Comparison of ENCODE assay signal across 8 mouse cellular contexts in genomic region chr3:116861540-116862067, GRCm38 (mm10). TPM values are rescaled to one million over a fixed set of nuclear protein-coding genes. Genes with fewer than 3 reads are reported as not detected.
DNase-seq lines count a peak whose midpoint lies in the region; ATAC-seq lines count a peak whose summit lies in the region.

No protein-coding gene starts in this region.

- ATAC-seq in hindbrain, embryonic 13.5 days (ENCODE audit: low FRiP score) = peak; percentile 76

- no peaks in the 10 kb centered on the region for H3K27me3 ChIP-seq in hindbrain, embryonic 13.5 days

- H3K9me3 ChIP-seq in hindbrain, embryonic 13.5 days = no peaks in the 10 kb centered on the region

- peak overlapping the region; percentile 87 for H3K4me2 ChIP-seq in hindbrain, embryonic 13.5 days

- 4% methylated on average over 25 of the region's 25 CpGs for WGBS in hindbrain, embryonic 13.5 days

- H3K4me1 ChIP-seq in hindbrain, embryonic 13.5 days (replicated peaks) = peaks cover 9% of the 10 kb centered on the region

- peak overlapping the region; percentile 72 for H3K9ac ChIP-seq in hindbrain, embryonic 13.5 days

- DNase-seq in Muller cell, postnatal 12 days (ENCODE audit: inconsistent ontology term) = peak; percentile 74
- DNase-seq in cerebellum, adult 8-10 months = peak; percentile 6
- peak; percentile 12 to 32 for DNase-seq in frontal cortex, postnatal 14 days (ENCODE audit: low spot score in 2 of 2)
- DNase-seq in layer of hippocampus, postnatal 14 days (ENCODE audit: low spot score in 2 of 2) = peak; percentile 27 to 34
- DNase-seq in lung, postnatal 14 days = peak; percentile 67
- DNase-seq in ovary, postnatal 14 days (ENCODE audit: low spot score) = peak; percentile 44
- peak; percentile 78 for DNase-seq in thymus, postnatal 0 days (ENCODE audit: low spot score)

- H3K4me3 ChIP-seq in hindbrain, embryonic 13.5 days = peak overlapping the region; percentile 54

- no peak overlapping the region for H3K27ac ChIP-seq in hindbrain, embryonic 13.5 days

- H3K36me3 ChIP-seq in hindbrain, embryonic 13.5 days = no peaks in the 10 kb centered on the region

RNA-seq across cellular contexts. Expression of gene Frrs1, which starts 2.3 kb away (rescaled TPM):
- polyA plus RNA-seq in hindbrain, embryonic 13.5 days (2015; fragmentation: Nextera tagmentation; extraction: Ambion mirVana) = 3.4 and 3.9 TPM in 2 replicates
- 1 to 10 TPM; 1.5 to 1.7 TPM for total RNA-seq in layer of hippocampus, postnatal 14 days (2021)
- 10.9 and 14.9 TPM in 2 replicates for polyA plus RNA-seq in thymus, postnatal 0 days (2015; fragmentation: Nextera tagmentation; extraction: Ambion mirVana)

RNA-seq across cellular contexts. Expression of gene Agl, which starts 53.6 kb away (rescaled TPM):
- 16.5 and 17.3 TPM in 2 replicates for polyA plus RNA-seq in hindbrain, embryonic 13.5 days (2015; fragmentation: Nextera tagmentation; extraction: Ambion mirVana)
- total RNA-seq in layer of hippocampus, postnatal 14 days (2021) = 10 to 100 TPM; 29.2 to 37.6 TPM
- polyA plus RNA-seq in thymus, postnatal 0 days (2015; fragmentation: Nextera tagmentation; extraction: Ambion mirVana) = 5.9 and 7.7 TPM in 2 replicates

Comparison
In these comparisons a context has a peak if more than half of its experiments do, and no peak if none do; other contexts are left out.
1. DNase-seq: peak in every context shown above with its lines; median percentile 78 in thymus, postnatal 0 days; 74 in Muller cell, postnatal 12 days; 67 in lung, postnatal 14 days; 44 in ovary, postnatal 14 days; 30 in layer of hippocampus, postnatal 14 days; 22 in frontal cortex, postnatal 14 days; 6 in cerebellum, adult 8-10 months.